Mouse (Mus musculus) hindbrain, embryonic 16.5 days (tissue): Measurements from ENCODE around the gene Ifit3b. TPM values are rescaled to one million over a fixed set of nuclear protein-coding genes. Genes with fewer than 3 reads are reported as not detected.
"Not testable (repeated sequence)": the region's sequence is repeated elsewhere in the genome, so short reads cannot be mapped to it uniquely, and the experiment has no call there.

ENCODE experiments used
- ATAC-seq: fragments of 200-750 bp; cut with Nextera tagmentation; 2 replicates; pipeline ENCODE4 v1.8.0; 2017; ENCODE audit warnings: moderate TSS enrichment, moderate library complexity
- H3K27ac ChIP-seq: fragments of 300-500 bp; sonication (generic); 2 replicates; pipeline ENCODE4 v1.5.1; 2014; ENCODE audit warnings: low read depth, mild to moderate bottlenecking, control low read depth, low read length, moderate library complexity
- H3K27me3 ChIP-seq: fragments of 300-500 bp; sonication (generic); replicated peaks from 2 replicates; pipeline ENCODE4 v1.6.1; 2014; ENCODE audit warnings: low read length; ENCODE audit not compliant: control insufficient read depth, insufficient read depth
- H3K36me3 ChIP-seq: fragments of 300-500 bp; sonication (generic); 2 replicates; pipeline ENCODE4 v1.6.1; 2014; ENCODE audit warnings: mild to moderate bottlenecking, low read length, moderate library complexity, mixed read lengths; ENCODE audit not compliant: control insufficient read depth, insufficient read depth
- H3K4me1 ChIP-seq: fragments of 300-500 bp; sonication (generic); 2 replicates; pipeline ENCODE4 v1.6.1; 2014; ENCODE audit warnings: low read depth, low read length; ENCODE audit not compliant: control insufficient read depth, insufficient read depth
- H3K4me2 ChIP-seq: fragments of 300-500 bp; sonication (generic); 2 replicates; pipeline ENCODE4 v1.6.1; 2014; ENCODE audit warnings: mild to moderate bottlenecking, low read length, control low read depth, moderate library complexity
- H3K4me3 ChIP-seq: fragments of 300-500 bp; sonication (generic); 2 replicates; pipeline ENCODE4 v1.5.1; 2014; ENCODE audit warnings: mild to moderate bottlenecking, low read length, control low read depth, moderate library complexity
- H3K9ac ChIP-seq: fragments of 300-500 bp; sonication (generic); 2 replicates; pipeline ENCODE4 v1.6.1; 2014; ENCODE audit warnings: low read depth, mild to moderate bottlenecking, control low read depth, low read length, moderate library complexity
- H3K9me3 ChIP-seq: fragments of 300-500 bp; sonication (generic); 2 replicates; pipeline ENCODE4 v1.6.1; 2014; ENCODE audit warnings: mild to moderate bottlenecking, low read length, moderate library complexity; ENCODE audit not compliant: control insufficient read depth
- WGBS: fragments of 180-500 bp; shearing (Covaris S2); extraction: QIAGEN DNeasy Blood & Tissue Kit; methylation state at CpG from one replicate; pipeline ENCODE4 v1.1.7; 2014; 5-methylcytosine and 5-hydroxymethylcytosine counted together
- polyA plus RNA-seq: library from polyadenylated mRNA; unstranded; fragments of >200 nt; fragmentation: Nextera tagmentation; extraction: Ambion mirVana; gene quantifications from 2 replicates; pipeline ENCODE4 v1.2.1, GENCODE M21; 2015

Ifit3b gene
- polyA plus RNA-seq, 1 experiment from 2014 or later: 0.25 TPM

- H3K9me3 ChIP-seq, H3K27ac ChIP-seq, H3K27me3 ChIP-seq, H3K9ac ChIP-seq, H3K4me3 ChIP-seq, ATAC-seq, H3K4me2 ChIP-seq, H3K36me3 ChIP-seq, H3K4me1 ChIP-seq: not testable (repeated sequence)
- 65% methylated on average over 2 of the region's 2 CpGs for WGBS
Observed at GRCm38 (mm10) chr19:34583126-34583766, 24.5 kb upstream of the Ifit3b start, which contains the start of gene Ifit3. Gene Ifit3, plus strand, starts transcription at chr19:34583531.

GRCm38 (mm10) chr19:34585740-34586458 is 21.9 kb upstream of the Ifit3b start:
- not testable (repeated sequence) for H3K9me3 ChIP-seq, H3K4me1 ChIP-seq, H3K27ac ChIP-seq, H3K27me3 ChIP-seq, ATAC-seq, H3K36me3 ChIP-seq, H3K4me3 ChIP-seq, H3K9ac ChIP-seq, H3K4me2 ChIP-seq
- 78% methylated on average over 5 of the region's 5 CpGs for WGBS

- H3K4me1 ChIP-seq, H3K4me3 ChIP-seq, H3K9ac ChIP-seq, H3K9me3 ChIP-seq, H3K36me3 ChIP-seq, H3K27me3 ChIP-seq, H3K4me2 ChIP-seq, H3K27ac ChIP-seq: not testable (repeated sequence)
- ATAC-seq: 0 out of 2 replicates have a peak, but pooled peaks have one; percentile 40
- 81% methylated on average over 6 of the region's 12 CpGs for WGBS
Observed at GRCm38 (mm10) chr19:34587898-34588692, 19.7 kb upstream of the Ifit3b start.

- Histone ChIP-seq H3K36me3 (no peaks in the 10 kb centered on the region), H3K4me2 (no peak overlapping the region), H3K27me3 (no peaks in the 10 kb centered on the region), H3K4me3 (no peak overlapping the region), H3K4me1 (no peaks in the 10 kb centered on the region), H3K27ac (no peak overlapping the region), H3K9ac (no peak overlapping the region), H3K9me3 (no peaks in the 10 kb centered on the region)
- ATAC-seq: no peak
Observed at GRCm38 (mm10) chr19:34588959-34589358, 18.8 kb upstream of the Ifit3b start.

- Histone ChIP-seq H3K27ac (no peak overlapping the region), H3K4me3 (no peak overlapping the region), H3K36me3 (no peaks in the 10 kb centered on the region), H3K9me3 (no peaks in the 10 kb centered on the region), H3K9ac (no peak overlapping the region), H3K27me3 (no peaks in the 10 kb centered on the region), H3K4me1 (no peaks in the 10 kb centered on the region), H3K4me2 (no peak overlapping the region)
- no peak for ATAC-seq
- WGBS: 91% methylated on average over 2 of the region's 2 CpGs
Observed at GRCm38 (mm10) chr19:34593456-34593855, 14.3 kb upstream of the Ifit3b start.

- H3K4me1 ChIP-seq, H3K27ac ChIP-seq, H3K9ac ChIP-seq, ATAC-seq, H3K9me3 ChIP-seq, H3K27me3 ChIP-seq, H3K4me3 ChIP-seq, H3K36me3 ChIP-seq, H3K4me2 ChIP-seq: not testable (repeated sequence)
- WGBS: 83% methylated on average over 3 of the region's 3 CpGs
Observed at GRCm38 (mm10) chr19:34594523-34594922, 13.2 kb upstream of the Ifit3b start.

- H3K9ac ChIP-seq: no peak overlapping the region
- no peaks in the 10 kb centered on the region for H3K27me3 ChIP-seq
- no peak overlapping the region for H3K27ac ChIP-seq
- H3K4me1 ChIP-seq: no peaks in the 10 kb centered on the region
- no peaks in the 10 kb centered on the region for H3K36me3 ChIP-seq
- H3K4me3 ChIP-seq: no peak overlapping the region
- no peaks in the 10 kb centered on the region for H3K9me3 ChIP-seq
- no peak for ATAC-seq
- H3K4me2 ChIP-seq: no peak overlapping the region
Observed at GRCm38 (mm10) chr19:34596811-34597210, 11.0 kb upstream of the Ifit3b start.

- no peak overlapping the region for H3K9ac ChIP-seq
- ATAC-seq: peak; percentile 65; the same call in 1 of the 2 replicates
- H3K9me3 ChIP-seq: no peaks in the 10 kb centered on the region
- H3K27me3 ChIP-seq: no peaks in the 10 kb centered on the region
- H3K4me2 ChIP-seq: no peak overlapping the region
- H3K36me3 ChIP-seq: no peaks in the 10 kb centered on the region
- 71% methylated on average over 2 of the region's 2 CpGs for WGBS
- H3K27ac ChIP-seq: no peak overlapping the region
- no peaks in the 10 kb centered on the region for H3K4me1 ChIP-seq
- H3K4me3 ChIP-seq: no peak overlapping the region
Observed at GRCm38 (mm10) chr19:34598341-34598740, 9.4 kb upstream of the Ifit3b start.

GRCm38 (mm10) chr19:34599250-34599649 is 8.5 kb upstream of the Ifit3b start:
- not testable (repeated sequence) for ATAC-seq, H3K27me3 ChIP-seq

More at GRCm38 (mm10) chr19:34599250-34599649, 8.5 kb upstream of the Ifit3b start:
- H3K36me3 ChIP-seq, H3K27ac ChIP-seq, H3K4me3 ChIP-seq, H3K4me2 ChIP-seq, H3K4me1 ChIP-seq, H3K9me3 ChIP-seq, H3K9ac ChIP-seq: not testable (repeated sequence)
